Mouse (Mus musculus): ENCODE results near the gene Fcor.

DNA sequence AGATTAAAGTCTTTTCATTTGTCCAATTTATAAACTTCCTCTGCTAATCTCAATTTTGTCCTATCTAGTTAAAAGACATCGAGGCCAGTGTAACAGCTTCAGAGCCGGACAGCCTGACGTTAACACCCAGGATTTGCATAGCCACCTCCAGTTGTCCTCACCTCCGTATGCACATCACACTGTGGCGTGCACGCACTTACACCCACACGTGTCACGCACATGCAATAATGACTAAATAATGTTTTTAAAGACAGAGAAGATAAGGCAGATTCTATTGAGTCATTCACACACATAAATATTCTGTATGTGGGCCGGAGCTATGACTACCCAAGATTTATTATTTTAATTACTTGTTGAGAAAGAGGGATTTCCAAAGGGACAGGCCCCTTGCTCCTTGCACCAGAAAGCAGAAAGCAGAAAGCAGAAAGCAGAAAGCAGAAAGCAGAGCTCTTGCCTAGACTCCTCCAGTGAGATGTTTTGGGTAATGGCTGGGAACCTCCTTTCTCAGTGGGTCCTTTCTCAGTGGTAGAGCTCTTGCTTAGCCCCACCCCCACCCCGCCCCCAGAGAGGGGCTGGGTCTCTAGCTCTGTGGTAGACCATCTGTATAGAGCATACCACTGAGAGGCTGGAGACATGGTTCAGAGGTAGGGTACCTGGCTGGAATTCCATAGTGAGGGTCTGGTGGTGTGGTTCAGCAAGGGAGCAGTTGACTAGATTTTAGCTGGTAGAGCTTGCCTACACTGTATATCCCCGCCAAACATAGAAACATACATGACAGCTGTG lies 17.2 kb downstream of the Fcor start:
- TF ChIP-seq CTCF (IDR thresholded peaks at IDR 0.05; ENCODE audit: borderline replicate concordance, extremely low read depth, insufficient read depth, insufficient read length), result no peak
- TF ChIP-seq POLR2A (IDR thresholded peaks at IDR 0.05; ENCODE audit: borderline replicate concordance, extremely low read depth, insufficient read depth, insufficient read length, poor library complexity, severe bottlenecking), result no peak

Data from brain, embryonic 14.5 days (tissue).